Mouse (Mus musculus) stomach, embryonic 16.5 days (tissue): ENCODE measurements at regions not wholly inside any gene's neighbourhood (a gene's known extent, or its start where the extent isn't known, plus 50 kb on each side); places are given as distances from the start of the nearest gene placed in this dataset.

Source experiments
- ATAC-seq: fragments of 200-750 bp; cut with Nextera tagmentation; 2 replicates; pipeline ENCODE4 v1.8.0; 2017; ENCODE audit warnings: moderate number of reproducible peaks, moderate TSS enrichment; ENCODE audit not compliant: insufficient read depth, low FRiP score
- H3K27ac ChIP-seq: fragments of 300-500 bp; sonication (generic); 2 replicates; pipeline ENCODE4 v1.5.1; 2014; ENCODE audit warnings: low read length
- H3K27me3 ChIP-seq: fragments of 300-500 bp; sonication (generic); 2 replicates; pipeline ENCODE4 v1.6.1; 2014; ENCODE audit warnings: low read length, control low read depth, mixed read lengths; ENCODE audit not compliant: control insufficient read depth, insufficient read depth
- H3K36me3 ChIP-seq: fragments of 300-500 bp; sonication (generic); 2 replicates; pipeline ENCODE4 v1.6.1; 2014; ENCODE audit warnings: low read length; ENCODE audit not compliant: control insufficient read depth, insufficient read depth
- H3K4me1 ChIP-seq: fragments of 300-500 bp; sonication (generic); 2 replicates; pipeline ENCODE4 v1.6.1; 2014; ENCODE audit warnings: low read length, control low read depth, mixed read lengths; ENCODE audit not compliant: control insufficient read depth, insufficient read depth
- H3K4me2 ChIP-seq: fragments of 300-500 bp; sonication (generic); 2 replicates; pipeline ENCODE4 v1.6.1; 2014; ENCODE audit warnings: low read depth, low read length, mixed read lengths
- H3K4me3 ChIP-seq: fragments of 300-500 bp; sonication (generic); replicated peaks from 2 replicates; pipeline ENCODE4 v1.5.1; 2014; ENCODE audit warnings: mild to moderate bottlenecking, low read length
- H3K9ac ChIP-seq: fragments of 300-500 bp; sonication (generic); 2 replicates; pipeline ENCODE4 v1.6.1; 2014; ENCODE audit warnings: low read length
- H3K9me3 ChIP-seq: fragments of 300-500 bp; sonication (generic); replicated peaks from 2 replicates; pipeline ENCODE4 v1.6.1; 2016; ENCODE audit warnings: low read length, control low read depth; ENCODE audit not compliant: control insufficient read depth
- WGBS: fragments of 180-500 bp; shearing (Covaris S2); extraction: QIAGEN DNeasy Blood & Tissue Kit; methylation state at CpG from one replicate; pipeline ENCODE4 v1.1.7; 2014; 5-methylcytosine and 5-hydroxymethylcytosine counted together

DNA sequence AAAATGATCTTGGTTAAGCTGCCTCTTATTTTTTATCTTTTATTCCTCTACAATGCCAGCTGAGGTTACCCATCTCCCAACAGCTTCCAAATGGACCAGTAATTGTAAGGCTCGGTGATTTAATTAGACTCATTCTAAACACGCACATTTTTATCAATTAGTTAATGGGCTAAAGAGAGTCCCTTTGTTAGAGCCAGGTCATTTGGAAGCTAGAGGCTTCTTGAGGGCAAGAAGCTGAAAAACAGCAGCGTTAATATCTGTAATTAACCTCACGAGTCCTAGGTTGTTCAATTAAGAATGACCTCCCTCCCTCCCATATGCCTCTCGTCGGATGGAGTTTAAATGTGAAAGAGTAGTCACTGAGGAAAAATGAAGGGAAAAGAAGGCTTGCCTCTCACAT is 66.5 kb downstream of the Otx2 start:
- H3K9me3 ChIP-seq, result no peaks in the 10 kb centered on the region
- H3K4me2 ChIP-seq, result no peak overlapping the region
- no peaks in the 10 kb centered on the region for H3K36me3 ChIP-seq
- H3K4me1 ChIP-seq, result no peaks in the 10 kb centered on the region
- H3K9ac ChIP-seq, result no peak overlapping the region
- WGBS, result 80% methylated on average over 6 of the region's 6 CpGs
- H3K4me3 ChIP-seq, result no peak overlapping the region
- no peak overlapping the region for H3K27ac ChIP-seq
- no peak for ATAC-seq
- no peaks in the 10 kb centered on the region for H3K27me3 ChIP-seq

DNA sequence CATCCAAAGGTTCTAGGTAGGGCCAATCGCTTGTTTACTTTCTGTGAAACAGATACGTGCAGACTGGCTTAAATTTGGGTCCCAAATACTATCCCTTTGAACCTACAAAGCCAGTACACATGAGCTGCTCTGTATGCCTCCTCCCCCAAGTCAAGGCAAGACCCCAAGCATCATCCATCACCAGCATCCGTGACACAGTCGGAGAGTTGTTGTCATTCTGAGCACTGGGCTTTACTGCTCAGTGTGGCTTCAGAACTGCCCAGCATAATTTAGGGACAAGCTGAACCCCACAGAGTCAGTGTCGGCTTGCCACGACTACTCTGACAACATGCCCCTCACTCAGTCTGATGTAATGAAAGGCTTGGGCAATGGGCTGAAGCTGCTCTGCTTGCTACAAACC is 70.1 kb downstream of the Otx2 start:
- ATAC-seq, result no peak
- 71% methylated on average over 6 of the region's 6 CpGs for WGBS
- no peak overlapping the region for H3K4me2 ChIP-seq

DNA sequence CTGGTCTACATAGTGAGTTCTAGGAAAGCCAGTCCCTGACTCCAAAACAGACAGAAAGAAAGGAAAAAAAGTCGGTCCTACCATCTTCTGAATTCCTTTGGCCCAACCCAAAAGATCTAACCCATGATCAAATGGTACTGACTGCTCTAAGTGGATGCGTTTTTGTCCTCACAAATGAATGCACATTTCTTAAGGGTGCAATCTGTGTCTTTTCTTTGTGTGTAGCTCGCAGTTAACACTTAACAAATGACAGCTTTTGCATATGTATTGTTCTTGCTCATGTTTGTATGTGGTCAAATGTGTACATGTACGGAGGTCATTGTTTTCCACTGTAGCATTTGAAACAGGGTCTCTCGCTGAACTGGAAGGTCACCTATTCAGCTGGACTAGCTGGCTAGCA is 79.3 kb downstream of the Otx2 start:
- Histone ChIP-seq H3K4me1 (no peaks in the 10 kb centered on the region), H3K9ac (no peak overlapping the region), H3K4me2 (no peak overlapping the region), H3K27me3 (no peaks in the 10 kb centered on the region), H3K4me3 (no peak overlapping the region), H3K9me3 (no peaks in the 10 kb centered on the region), H3K36me3 (no peaks in the 10 kb centered on the region), H3K27ac (no peak overlapping the region)
- ATAC-seq, result no peak
- WGBS, result 92% methylated on average over 5 of the region's 5 CpGs

More for the DNA sequence above, 70.1 kb downstream of the Otx2 start:
- H3K4me1 ChIP-seq, result no peaks in the 10 kb centered on the region
- H3K27ac ChIP-seq, result no peak overlapping the region
- H3K4me3 ChIP-seq, result no peak overlapping the region
- no peaks in the 10 kb centered on the region for H3K27me3 ChIP-seq
- H3K9ac ChIP-seq, result no peak overlapping the region
- no peaks in the 10 kb centered on the region for H3K9me3 ChIP-seq
- H3K36me3 ChIP-seq, result no peaks in the 10 kb centered on the region

DNA sequence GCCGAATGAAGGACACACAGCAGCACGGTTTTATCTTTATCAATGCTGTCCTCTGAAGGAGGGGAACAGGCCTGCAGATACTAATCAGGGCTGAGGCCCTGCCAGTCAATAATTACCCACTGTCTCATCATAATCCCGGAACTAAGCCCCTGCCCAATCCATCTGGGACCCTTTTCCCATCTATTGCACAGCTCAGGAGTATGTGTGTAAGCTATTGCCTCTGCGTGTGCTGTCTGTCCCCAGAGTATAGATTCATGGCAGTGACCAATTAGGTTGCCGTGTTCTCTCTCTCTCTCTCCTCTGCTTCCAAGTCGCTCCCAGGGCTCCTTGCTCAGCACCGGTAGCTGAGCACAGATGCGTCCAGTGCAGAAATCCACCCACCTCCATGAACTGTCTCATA is 80.3 kb downstream of the Otx2 start:
- ATAC-seq, result no peak
- no peaks in the 10 kb centered on the region for H3K36me3 ChIP-seq

DNA sequence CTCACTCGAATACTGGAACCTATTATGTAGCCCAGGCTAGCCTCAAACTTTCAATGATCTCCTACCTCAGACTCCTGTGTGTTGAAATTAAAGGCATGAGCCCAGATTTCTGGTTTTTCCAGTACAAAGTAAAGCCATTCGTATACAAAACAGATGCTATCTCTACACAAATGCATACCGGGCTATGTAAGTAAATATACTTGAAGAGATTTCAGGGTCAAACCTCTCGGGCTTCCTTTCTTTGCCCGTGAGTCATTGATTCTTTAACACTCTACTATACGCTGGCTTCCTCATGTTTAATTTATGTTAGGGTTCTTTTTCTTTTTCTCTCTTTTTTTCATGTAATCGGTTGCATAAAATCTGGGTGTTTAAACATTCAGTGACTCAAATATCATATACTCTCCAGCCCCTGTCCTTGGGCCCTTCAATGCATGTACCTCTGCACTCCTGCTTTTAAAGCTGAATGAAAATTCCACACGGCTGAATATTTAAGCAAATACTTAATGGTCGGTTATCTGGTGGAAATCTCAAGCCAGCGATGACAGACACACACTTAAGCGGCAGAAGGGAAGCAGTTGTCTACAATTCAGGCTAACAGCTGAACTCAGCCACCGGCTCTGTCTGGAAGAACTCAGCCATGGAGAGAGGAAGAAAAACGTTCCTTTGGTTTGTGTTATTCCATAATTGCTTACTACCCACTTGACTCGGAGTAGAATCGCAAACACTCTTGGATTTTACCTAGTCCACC is 82.0 kb downstream of the Otx2 start:
- H3K9me3 ChIP-seq, result no peaks in the 10 kb centered on the region
- no peaks in the 10 kb centered on the region for H3K4me1 ChIP-seq
- no peaks in the 10 kb centered on the region for H3K27me3 ChIP-seq
- no peaks in the 10 kb centered on the region for H3K36me3 ChIP-seq
- H3K27ac ChIP-seq, result no peak overlapping the region
- H3K9ac ChIP-seq, result no peak overlapping the region
- H3K4me2 ChIP-seq, result no peak overlapping the region
- ATAC-seq, result peak; percentile 47; the same call in 1 of the 2 replicates
- 45% methylated on average over 15 of the region's 15 CpGs for WGBS
- H3K4me3 ChIP-seq, result no peak overlapping the region

More for the DNA sequence above, 80.3 kb downstream of the Otx2 start:
- Histone ChIP-seq H3K27ac (no peak overlapping the region), H3K9me3 (no peaks in the 10 kb centered on the region), H3K27me3 (no peaks in the 10 kb centered on the region), H3K4me3 (no peak overlapping the region), H3K9ac (no peak overlapping the region), H3K4me1 (no peaks in the 10 kb centered on the region), H3K4me2 (no peak overlapping the region)
- WGBS, result 69% methylated on average over 8 of the region's 8 CpGs

DNA sequence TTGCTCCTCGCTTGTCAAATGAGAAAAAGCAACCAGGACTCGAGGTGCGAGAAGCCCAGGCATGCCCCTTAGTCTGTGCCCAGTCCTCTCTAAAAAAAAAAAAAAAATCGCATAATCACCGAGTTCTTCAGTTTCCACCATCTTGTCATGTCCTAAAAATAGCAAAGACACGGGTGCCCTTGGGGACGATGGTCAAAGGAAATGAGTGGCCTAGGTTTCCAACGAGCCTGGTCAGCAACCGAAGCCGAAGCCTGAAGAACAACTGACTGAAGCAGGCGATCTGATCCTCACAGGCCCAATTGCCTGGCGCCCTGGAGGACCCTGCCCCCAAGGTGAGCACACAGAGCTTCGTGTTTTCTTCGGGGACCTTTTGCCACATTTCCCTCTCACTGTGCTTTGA is 83.2 kb downstream of the Otx2 start:
- no peaks in the 10 kb centered on the region for H3K27me3 ChIP-seq
- H3K4me1 ChIP-seq, result no peaks in the 10 kb centered on the region
- no peak overlapping the region for H3K4me3 ChIP-seq
- ATAC-seq, result no peak
- H3K4me2 ChIP-seq, result 0 out of 2 replicates have a peak overlapping the region, but pooled peaks have one; percentile 0
- H3K9ac ChIP-seq, result no peak overlapping the region
- H3K9me3 ChIP-seq, result no peaks in the 10 kb centered on the region
- H3K27ac ChIP-seq, result no peak overlapping the region
- no peaks in the 10 kb centered on the region for H3K36me3 ChIP-seq
- WGBS, result 57% methylated on average over 14 of the region's 14 CpGs

DNA sequence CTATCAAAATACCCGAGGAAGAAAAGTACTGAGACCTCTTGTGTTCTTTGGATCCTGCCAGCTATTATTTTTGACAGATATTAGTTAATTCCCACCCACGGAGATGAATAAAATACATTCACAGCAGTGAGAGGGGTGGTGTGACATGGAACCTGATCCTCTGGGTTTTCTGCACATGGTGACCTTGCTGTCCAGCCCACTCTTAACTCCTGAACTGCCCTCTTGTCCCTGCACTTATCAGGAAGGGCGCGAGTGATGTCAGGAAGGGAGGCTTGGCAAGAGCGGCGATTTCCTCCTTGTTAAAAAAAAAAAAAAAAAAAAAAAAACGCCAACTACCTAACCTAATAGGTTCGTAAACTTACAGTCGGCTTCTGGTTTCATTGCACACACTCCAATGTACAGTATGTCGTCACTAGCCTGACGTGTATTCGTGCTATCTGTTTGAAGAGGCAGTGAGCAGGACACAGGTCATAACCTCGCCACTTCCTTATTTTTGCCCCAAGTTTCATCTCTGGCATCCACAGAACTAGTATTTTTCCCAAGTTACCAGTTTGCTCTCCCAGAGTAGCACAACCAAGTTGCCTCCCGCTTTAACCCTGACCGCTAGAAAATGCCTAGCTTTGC is 83.8 kb downstream of the Otx2 start:
- H3K9me3 ChIP-seq, result no peaks in the 10 kb centered on the region
- no peak for ATAC-seq
- H3K4me2 ChIP-seq, result 0 out of 2 replicates have a peak overlapping the region, but pooled peaks have one; percentile 0
- H3K27ac ChIP-seq, result no peak overlapping the region
- no peak overlapping the region for H3K4me3 ChIP-seq
- WGBS, result 52% methylated on average over 15 of the region's 15 CpGs
- H3K9ac ChIP-seq, result no peak overlapping the region
- no peaks in the 10 kb centered on the region for H3K36me3 ChIP-seq
- no peaks in the 10 kb centered on the region for H3K27me3 ChIP-seq
- H3K4me1 ChIP-seq, result no peaks in the 10 kb centered on the region

DNA sequence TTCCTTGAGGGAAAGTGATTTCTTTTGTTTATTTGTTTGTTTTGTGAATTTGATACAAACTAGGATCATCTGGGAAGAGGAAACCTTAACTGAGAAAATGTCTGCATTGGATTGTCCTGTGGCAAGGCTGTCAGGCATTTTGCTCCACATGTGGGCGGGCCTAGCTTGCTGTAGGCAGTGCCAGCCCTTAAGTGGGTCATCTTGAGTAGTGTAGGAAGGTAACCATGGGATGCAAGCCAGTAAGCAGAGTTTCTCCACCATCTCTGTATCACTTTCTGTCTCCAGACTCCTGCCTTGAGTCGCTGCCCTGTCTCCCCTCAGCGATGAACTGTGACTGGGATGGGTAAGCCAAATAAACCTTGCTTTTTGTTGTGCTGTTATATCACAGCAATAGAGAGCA is 87.8 kb downstream of the Otx2 start:
- WGBS, result 91% methylated on average over 3 of the region's 3 CpGs
- Histone ChIP-seq H3K9me3 (no peaks in the 10 kb centered on the region), H3K36me3 (no peaks in the 10 kb centered on the region), H3K27me3 (no peaks in the 10 kb centered on the region), H3K4me1 (no peaks in the 10 kb centered on the region), H3K27ac (no peak overlapping the region), H3K4me3 (no peak overlapping the region), H3K9ac (no peak overlapping the region), H3K4me2 (no peak overlapping the region)
- no peak for ATAC-seq

DNA sequence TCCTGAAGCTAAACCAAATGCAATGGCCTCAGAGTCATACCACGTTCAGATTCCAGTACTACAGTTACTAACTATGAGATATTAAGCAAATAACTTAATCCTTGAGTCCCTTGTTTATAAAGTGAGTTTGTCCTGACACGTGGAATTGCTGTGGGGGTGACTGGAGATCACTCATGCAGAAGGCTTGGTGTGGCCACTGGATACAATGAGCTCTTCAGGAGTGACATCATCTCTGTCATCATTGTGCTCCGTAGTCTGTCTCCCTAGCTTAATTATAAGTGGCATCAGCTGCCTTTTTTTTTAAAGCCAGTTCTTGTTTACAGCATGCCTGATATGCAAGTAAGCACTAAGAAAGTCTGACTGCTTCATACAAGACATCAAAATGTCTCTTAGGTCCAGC is 89.0 kb downstream of the Otx2 start:
- Histone ChIP-seq H3K9me3 (no peaks in the 10 kb centered on the region), H3K36me3 (no peaks in the 10 kb centered on the region), H3K4me2 (no peak overlapping the region), H3K27ac (no peak overlapping the region), H3K4me3 (no peak overlapping the region), H3K9ac (no peak overlapping the region), H3K27me3 (no peaks in the 10 kb centered on the region), H3K4me1 (no peaks in the 10 kb centered on the region)
- no peak for ATAC-seq
- WGBS, result 52% methylated on average over 3 of the region's 3 CpGs
